Mouse (Mus musculus) right cerebral cortex, postnatal 4 days (tissue): ENCODE data around the gene Spred1.
"Not testable (repeated sequence)": the region's sequence is repeated elsewhere in the genome, so short reads cannot be mapped to it uniquely, and the experiment has no call there.

Source experiments
- DNase-seq: peaks from one replicate; pipeline ENCODE4 v3.0.0-alpha.2; 2022

Spred1 gene

GRCm38 (mm10) chr2:117120246-117121211, 645 bp upstream of the Spred1 start:
- DNase-seq: peak; percentile 90

GRCm38 (mm10) chr2:117121984-117122605, 921 bp downstream of the Spred1 start:
- DNase-seq: no peak

- peak; percentile 26 for DNase-seq
Observed at GRCm38 (mm10) chr2:117122701-117123337, 1.6 kb downstream of the Spred1 start.

- no peak for DNase-seq
Observed at GRCm38 (mm10) chr2:117123701-117124100, 2.5 kb downstream of the Spred1 start.

- DNase-seq: no peak
Observed at GRCm38 (mm10) chr2:117124839-117125238, 3.7 kb downstream of the Spred1 start.

GRCm38 (mm10) chr2:117129156-117129555, 8.0 kb downstream of the Spred1 start:
- no peak for DNase-seq

- DNase-seq: not testable (repeated sequence)
Observed at GRCm38 (mm10) chr2:117131041-117131440, 9.9 kb downstream of the Spred1 start.

GRCm38 (mm10) chr2:117131910-117132309, 10.7 kb downstream of the Spred1 start:
- no peak for DNase-seq

- DNase-seq: no peak
Observed at GRCm38 (mm10) chr2:117133541-117133940, 12.4 kb downstream of the Spred1 start.

- DNase-seq: no peak
Observed at GRCm38 (mm10) chr2:117137751-117138150, 16.6 kb downstream of the Spred1 start.

- no peak for DNase-seq
Observed at GRCm38 (mm10) chr2:117138932-117139331, 17.8 kb downstream of the Spred1 start.

GRCm38 (mm10) chr2:117139977-117140376, 18.8 kb downstream of the Spred1 start:
- no peak for DNase-seq

- DNase-seq: no peak
Observed at GRCm38 (mm10) chr2:117143106-117143505, 21.9 kb downstream of the Spred1 start.

- no peak for DNase-seq
Observed at GRCm38 (mm10) chr2:117146026-117146425, 24.9 kb downstream of the Spred1 start.

- DNase-seq: no peak
Observed at GRCm38 (mm10) chr2:117146617-117147016, 25.4 kb downstream of the Spred1 start.

GRCm38 (mm10) chr2:117152161-117152560, 31.0 kb downstream of the Spred1 start:
- no peak for DNase-seq

GRCm38 (mm10) chr2:117168379-117168778, 47.2 kb downstream of the Spred1 start:
- DNase-seq: no peak

- no peak for DNase-seq
Observed at GRCm38 (mm10) chr2:117169037-117169436, 47.9 kb downstream of the Spred1 start.

- DNase-seq: no peak
Observed at GRCm38 (mm10) chr2:117172981-117173380, 51.8 kb downstream of the Spred1 start.

- no peak for DNase-seq
Observed at GRCm38 (mm10) chr2:117176066-117176465, 54.9 kb downstream of the Spred1 start.

- DNase-seq: no peak
Observed at GRCm38 (mm10) chr2:117176937-117177336, 55.8 kb downstream of the Spred1 start.

GRCm38 (mm10) chr2:117180250-117180885, 59.2 kb downstream of the Spred1 start:
- peak; percentile 85 for DNase-seq

- no peak for DNase-seq
Observed at GRCm38 (mm10) chr2:117185587-117185986, 64.4 kb downstream of the Spred1 start.
